Mouse (Mus musculus) MEL (cell line): ENCODE data around the gene Nup210l. TPM values are rescaled to one million over a fixed set of nuclear protein-coding genes. Genes with fewer than 3 reads are reported as not detected.

Source experiments
- DNase-seq: peaks from one replicate; pipeline ENCODE4 v3.0.0; 2011; ENCODE audit warnings: low read depth, low spot score
- H3K27ac ChIP-seq: 2 replicates; pipeline ENCODE4 v1.5.1; 2012; ENCODE audit warnings: low read depth, mild to moderate bottlenecking, control low read depth, low read length, moderate library complexity; ENCODE audit not compliant: control insufficient read depth
- H3K27me3 ChIP-seq, 2 experiments: fragments of 150-350 bp in 1 of 2; sonication (generic) in 1 of 2; 2 replicates each; pipeline ENCODE4 v1.6.1; 2012; ENCODE audit warnings: low read length in 2 of 2, mild to moderate bottlenecking in 2 of 2, improper control_type of control experiment in 1 of 2, moderate library complexity in 1 of 2; ENCODE audit not compliant: insufficient read depth in 2 of 2, control insufficient read depth in 1 of 2
- H3K36me3 ChIP-seq, 2 experiments: 2 replicates each; pipeline ENCODE4 v1.6.1; 2012 to 2014; ENCODE audit warnings: low read length in 2 of 2, improper control_type of control experiment in 1 of 2, inconsistent platforms in 1 of 2, mild to moderate bottlenecking in 1 of 2; ENCODE audit not compliant: insufficient read depth in 2 of 2, control insufficient read depth in 1 of 2
- H3K4me1 ChIP-seq, 2 experiments: fragments of 150-350 bp in 1 of 2; sonication (generic) in 1 of 2; 2 replicates each; pipeline ENCODE4 v1.6.1; 2012; ENCODE audit warnings: low read length in 2 of 2, improper control_type of control experiment in 1 of 2, mild to moderate bottlenecking in 1 of 2; ENCODE audit not compliant: insufficient read depth in 2 of 2, control insufficient read depth in 1 of 2
- H3K4me3 ChIP-seq, 2 experiments: fragments of 150-350 bp in 1 of 2; sonication (generic) in 1 of 2; 2 replicates each; pipeline ENCODE4 v1.5.1; 2012; ENCODE audit warnings: low read depth in 2 of 2, low read length in 2 of 2, mild to moderate bottlenecking in 2 of 2, moderate library complexity in 2 of 2, control low read depth in 1 of 2, improper control_type of control experiment in 1 of 2; ENCODE audit not compliant: control insufficient read depth in 1 of 2, insufficient read depth in 1 of 2
- H3K79me2 ChIP-seq: 2 replicates; pipeline ENCODE4 v1.6.1; 2012; ENCODE audit warnings: mild to moderate bottlenecking, low read length, moderate library complexity; ENCODE audit not compliant: control insufficient read depth, poor library complexity, insufficient read depth
- H3K9ac ChIP-seq: 2 replicates; pipeline ENCODE4 v1.6.1; 2012; ENCODE audit warnings: low read depth, mild to moderate bottlenecking, control low read depth, low read length, moderate library complexity; ENCODE audit not compliant: control insufficient read depth, poor library complexity, severe bottlenecking
- H3K9me3 ChIP-seq: fragments of 150-350 bp; sonication (generic); replicated peaks from 2 replicates; pipeline ENCODE4 v1.6.1; 2012; ENCODE audit warnings: mild to moderate bottlenecking, low read length, improper control_type of control experiment, moderate library complexity; ENCODE audit not compliant: insufficient read depth
- CHD2 ChIP-seq: IDR thresholded peaks from 2 replicates; pipeline ENCODE4 v1.6.1; 2011; ENCODE audit warnings: low read length, improper control_type of control experiment
- CTCF ChIP-seq, 3 experiments: IDR thresholded peaks in 2 of 3; conservative IDR thresholded peaks in 1 of 3; 2 replicates each; pipeline ENCODE4 v1.5.1; 2011 to 2012; ENCODE audit warnings: low read length in 3 of 3, low read depth in 2 of 3, mild to moderate bottlenecking in 2 of 3, improper control_type of control experiment in 1 of 3, inconsistent platforms in 1 of 3, mixed read lengths in 1 of 3, moderate library complexity in 1 of 3; ENCODE audit not compliant: control insufficient read depth in 1 of 3, insufficient read depth in 1 of 3, poor library complexity in 1 of 3, severe bottlenecking in 1 of 3
- ELF1 ChIP-seq: IDR thresholded peaks from 2 replicates; pipeline ENCODE4 v1.6.1; 2014; ENCODE audit warnings: low read depth, mild to moderate bottlenecking, inconsistent platforms, low read length, improper control_type of control experiment, moderate library complexity
- HCFC1 ChIP-seq: IDR thresholded peaks from 2 replicates; pipeline ENCODE4 v1.6.1; 2012; ENCODE audit warnings: low read depth, mild to moderate bottlenecking, inconsistent platforms, low read length, improper control_type of control experiment, moderate library complexity
- JUND ChIP-seq: IDR thresholded peaks from 2 replicates; pipeline ENCODE4 v1.6.1; 2011; ENCODE audit warnings: low read depth, mild to moderate bottlenecking, improper control_type of control experiment, low read length
- MAZ ChIP-seq: IDR thresholded peaks from 2 replicates; pipeline ENCODE4 v1.6.1; 2012; ENCODE audit warnings: low read depth, mild to moderate bottlenecking, inconsistent platforms, low read length, improper control_type of control experiment
- MYB ChIP-seq: IDR thresholded peaks from 2 replicates; pipeline ENCODE4 v1.6.1; 2011; ENCODE audit warnings: mild to moderate bottlenecking, low read depth, low read length, improper control_type of control experiment
- POLR2A ChIP-seq, 2 experiments: IDR thresholded peaks; 2 replicates each; pipeline ENCODE4 v1.6.1; 2011 to 2012; ENCODE audit warnings: low read length in 2 of 2, mild to moderate bottlenecking in 2 of 2, control low read depth in 1 of 2, improper control_type of control experiment in 1 of 2, low read depth in 1 of 2, moderate library complexity in 1 of 2; ENCODE audit not compliant: control insufficient read depth in 1 of 2, insufficient read depth in 1 of 2, poor library complexity in 1 of 2
- POLR2AphosphoS5 ChIP-seq: IDR thresholded peaks from 2 replicates; pipeline ENCODE4 v1.6.1; 2012; ENCODE audit warnings: low read depth, borderline replicate concordance, mild to moderate bottlenecking, inconsistent platforms, low read length, moderate library complexity, mixed read lengths
- RAD21 ChIP-seq: IDR thresholded peaks from 2 replicates; pipeline ENCODE4 v1.6.1; 2011; ENCODE audit warnings: mild to moderate bottlenecking, low read depth, low read length, improper control_type of control experiment
- SIN3A ChIP-seq: IDR thresholded peaks from 2 replicates; pipeline ENCODE4 v1.6.1; 2012; ENCODE audit warnings: low read length, improper control_type of control experiment, inconsistent platforms
- SMC3 ChIP-seq: IDR thresholded peaks from 2 replicates; pipeline ENCODE4 v1.6.1; 2011; ENCODE audit warnings: low read depth, low read length, improper control_type of control experiment
- TAL1 ChIP-seq: IDR thresholded peaks from 2 replicates; pipeline ENCODE4 v1.6.1; 2012; ENCODE audit warnings: mild to moderate bottlenecking, inconsistent platforms, low read length, moderate library complexity, mixed read lengths
- TBP ChIP-seq: IDR thresholded peaks from 2 replicates; pipeline ENCODE4 v1.8.0; 2011; ENCODE audit warnings: low read depth, low read length, improper control_type of control experiment
- TCF12 ChIP-seq: IDR thresholded peaks from 2 replicates; pipeline ENCODE4 v1.6.1; 2014; ENCODE audit warnings: low read depth, mild to moderate bottlenecking, inconsistent platforms, low read length, improper control_type of control experiment, moderate library complexity
- UBTF ChIP-seq: IDR thresholded peaks from 2 replicates; pipeline ENCODE4 v1.6.1; 2012; ENCODE audit warnings: low read depth, mild to moderate bottlenecking, inconsistent platforms, low read length, improper control_type of control experiment, moderate library complexity, borderline replicate concordance; ENCODE audit not compliant: insufficient read depth
- USF2 ChIP-seq, 2 experiments: IDR thresholded peaks; 2 replicates each; pipeline ENCODE4 v1.6.1; 2011 to 2012; ENCODE audit warnings: improper control_type of control experiment in 2 of 2, low read length in 2 of 2, borderline replicate concordance in 1 of 2, inconsistent platforms in 1 of 2, low read depth in 1 of 2, mild to moderate bottlenecking in 1 of 2; ENCODE audit not compliant: insufficient read depth in 1 of 2
- ZC3H11A ChIP-seq: IDR thresholded peaks from 2 replicates; pipeline ENCODE4 v1.6.1; 2012; ENCODE audit warnings: low read depth, mild to moderate bottlenecking, inconsistent platforms, low read length, improper control_type of control experiment
- ZNF384 ChIP-seq: IDR thresholded peaks from 2 replicates; pipeline ENCODE4 v1.6.1; 2012; ENCODE audit warnings: low read depth, mild to moderate bottlenecking, inconsistent platforms, low read length, improper control_type of control experiment
- polyA plus RNA-seq, 2 experiments: library from polyadenylated mRNA; stranded (reverse) in 1 of 2; unstranded in 1 of 2; fragments of >175 nt in 1 of 2; fragments of >200 nt in 1 of 2; gene quantifications; 2 replicates each; pipeline versions ENCODE4 v1.2.1 to v1.2.4; 2012; ENCODE audit warnings: low replicate concordance in 2 of 2, low read depth in 1 of 2; ENCODE audit not compliant: insufficient read length in 2 of 2, insufficient read depth in 1 of 2, missing spikeins in 1 of 2
- total RNA-seq: library from RNA; depleted of rRNA; stranded (reverse); fragments of 300-350 nt; gene quantifications from 2 replicates; pipeline ENCODE4 v1.2.3, GENCODE M21; 2012

Nup210l gene
- total and polyA plus RNA-seq, 3 experiments, result 0.54 to 0.65 TPM; not detected in 1

DNA sequence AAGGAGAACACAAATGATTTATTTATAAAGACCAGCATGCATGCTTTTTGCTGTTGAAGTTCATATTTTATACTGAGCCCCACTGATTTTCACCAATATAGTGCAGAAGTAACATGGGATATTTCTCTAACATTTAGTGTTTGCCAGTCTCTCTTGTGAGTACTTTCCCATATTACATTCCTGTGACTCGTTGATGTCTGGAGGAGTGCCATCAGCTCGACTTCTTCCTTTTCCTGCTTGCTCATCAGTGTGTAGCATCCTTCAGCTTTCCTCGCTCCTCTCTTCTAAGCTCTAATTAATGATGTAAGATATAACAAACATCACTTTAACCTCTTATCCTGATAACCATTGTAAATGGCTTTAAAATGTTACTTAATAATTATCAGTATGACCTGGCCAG, 41.5 kb downstream of the Nup210l start:
- Histone ChIP-seq H3K4me1 (no peaks in the 10 kb centered on the region), H3K79me2 (no peaks in the 10 kb centered on the region), H3K9me3 (no peaks in the 10 kb centered on the region), H3K27ac (no peak overlapping the region), H3K27me3 (no peaks in the 10 kb centered on the region), H3K9ac (no peak overlapping the region), H3K36me3 (no peaks in the 10 kb centered on the region), H3K4me3 (no peak overlapping the region)
- no peak for DNase-seq
- no peak for TF ChIP-seq CHD2
- TF ChIP-seq TCF12, result no peak
- no peak for TF ChIP-seq USF2 (IDR thresholded peaks at IDR 0.05; ENCODE audit: borderline replicate concordance in 1 of 2, insufficient read depth in 1 of 2, low read depth in 1 of 2, low read length in 2 of 2)
- TF ChIP-seq JUND, result no peak
- no peak for TF ChIP-seq RAD21
- no peak for TF ChIP-seq SMC3
- TF ChIP-seq MAZ, result no peak
- TF ChIP-seq MYB, result no peak
- no peak for TF ChIP-seq CTCF (IDR thresholded peaks at IDR 0.05 in 2 of 3, conservative IDR thresholded peaks at IDR 0.05 in 1 of 3; ENCODE audit: control insufficient read depth in 1 of 3, insufficient read depth in 1 of 3, low read depth in 2 of 3, low read length in 3 of 3, poor library complexity in 1 of 3, severe bottlenecking in 1 of 3)
- TF ChIP-seq TBP, result no peak

DNA sequence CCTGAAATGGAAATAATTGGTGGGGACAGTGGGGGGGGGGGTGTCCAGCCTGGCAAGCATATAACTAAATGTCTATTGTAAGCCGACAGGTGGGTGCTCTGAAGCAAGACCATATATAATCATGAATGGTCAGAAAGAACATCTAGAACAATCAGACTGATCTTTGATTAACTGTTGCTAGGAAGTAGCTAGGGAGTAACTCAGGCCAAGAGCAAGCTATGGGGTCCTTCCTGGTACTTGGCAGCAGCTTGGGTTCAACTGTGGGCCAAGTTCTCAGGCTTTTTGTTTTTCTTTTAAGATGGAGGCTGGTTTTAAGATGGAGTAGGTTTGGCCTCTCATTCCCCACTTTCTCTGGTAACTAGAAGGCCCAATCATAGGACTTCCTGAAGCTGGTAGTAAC, 42.7 kb downstream of the Nup210l start:
- H3K9ac ChIP-seq, result no peak overlapping the region
- no peaks in the 10 kb centered on the region for H3K79me2 ChIP-seq
- no peak for DNase-seq
- no peaks in the 10 kb centered on the region for H3K36me3 ChIP-seq
- no peak for TF ChIP-seq POLR2A (IDR thresholded peaks at IDR 0.05; ENCODE audit: control insufficient read depth in 1 of 2, insufficient read depth in 1 of 2, low read depth in 1 of 2, low read length in 2 of 2, poor library complexity in 1 of 2)
- no peak for TF ChIP-seq SIN3A
- no peak for TF ChIP-seq ZC3H11A
- TF ChIP-seq TAL1, result no peak
- TF ChIP-seq ELF1, result no peak
- TF ChIP-seq ZNF384, result no peak
- H3K27ac ChIP-seq, result no peak overlapping the region
- no peak overlapping the region for H3K4me3 ChIP-seq
- no peaks in the 10 kb centered on the region for H3K27me3 ChIP-seq
- no peaks in the 10 kb centered on the region for H3K9me3 ChIP-seq
- H3K4me1 ChIP-seq, result no peaks in the 10 kb centered on the region

GRCm38 (mm10) chr3:90151086-90151740, 47.3 kb downstream of the Nup210l start:
- H3K9ac ChIP-seq, result no peak overlapping the region
- no peaks in the 10 kb centered on the region for H3K9me3 ChIP-seq
- H3K4me3 ChIP-seq, result no peak overlapping the region
- no peaks in the 10 kb centered on the region; a peak in 2 of 4 replicates for H3K4me1 ChIP-seq
- H3K27me3 ChIP-seq, result no peaks in the 10 kb centered on the region
- no peak overlapping the region for H3K27ac ChIP-seq
- TF ChIP-seq HCFC1 (no peak), USF2 (IDR thresholded peaks at IDR 0.05; ENCODE audit: borderline replicate concordance in 1 of 2, insufficient read depth in 1 of 2, low read depth in 1 of 2, low read length in 2 of 2) (no peak), POLR2AphosphoS5 (no peak), UBTF (no peak), JUND (no peak)
- peaks cover 0 to under 1% of the 10 kb centered on the region in 2 experiments; a peak in 1 of 4 replicates for H3K36me3 ChIP-seq
- no peaks in the 10 kb centered on the region for H3K79me2 ChIP-seq
- no peak for DNase-seq
